Mouse (Mus musculus) induced T-regulatory cell, adult 2 months (primary cell): ENCODE measurements around the gene Amn1.
"Not testable (repeated sequence)": the region's sequence is repeated elsewhere in the genome, so short reads cannot be mapped to it uniquely, and the experiment has no call there.

Experiments used
- DNase-seq: peaks from one replicate; pipeline ENCODE4 v3.0.0-alpha.2; 2012; ENCODE audit warnings: low read depth

Amn1 gene

DNA sequence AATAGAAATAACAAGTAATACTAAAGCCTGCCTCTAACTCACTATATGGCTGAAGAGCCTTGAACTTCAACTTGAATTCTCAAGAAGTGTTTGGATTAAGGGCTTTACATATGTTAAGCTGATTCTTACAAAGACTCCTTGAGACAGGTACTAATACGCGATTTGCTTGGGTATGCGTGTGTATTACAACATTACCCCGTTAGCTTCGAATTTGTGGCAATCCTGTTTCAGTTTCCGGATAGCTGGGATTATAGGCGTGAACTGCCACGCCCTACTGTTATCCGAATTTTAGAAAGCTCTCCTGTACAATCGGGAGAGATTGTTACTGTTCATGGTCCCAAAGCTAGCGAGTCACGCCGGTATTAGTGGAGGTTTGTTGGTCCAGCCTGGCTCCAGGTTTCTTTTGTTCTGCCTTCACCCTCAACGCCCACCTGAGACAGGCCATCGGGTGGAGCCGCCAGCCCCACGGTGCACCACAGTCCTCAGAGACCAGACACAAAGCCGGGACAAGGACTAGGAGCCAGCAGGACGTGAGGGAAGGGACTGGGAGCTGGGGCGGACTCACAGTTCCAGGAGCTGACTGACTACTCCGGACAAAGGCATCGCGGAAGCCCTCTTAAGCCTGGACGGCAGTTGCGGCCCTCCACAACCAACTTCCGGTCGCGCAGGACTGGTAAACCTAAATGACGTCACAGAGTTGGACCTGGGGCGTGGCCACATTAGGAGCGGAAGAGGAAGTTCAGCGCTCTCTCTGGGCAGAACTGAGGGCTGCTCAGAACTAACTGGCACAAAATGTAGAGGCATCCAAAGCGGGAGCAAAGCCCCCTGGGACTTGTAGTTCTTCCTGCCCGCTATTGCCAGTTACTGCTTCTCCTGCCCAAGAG is at the start of gene Amn1:
TSS of gene Amn1 (minus strand) at position 672 of the 884 bp plus-strand sequence.
- peak; percentile 99 for DNase-seq

DNA sequence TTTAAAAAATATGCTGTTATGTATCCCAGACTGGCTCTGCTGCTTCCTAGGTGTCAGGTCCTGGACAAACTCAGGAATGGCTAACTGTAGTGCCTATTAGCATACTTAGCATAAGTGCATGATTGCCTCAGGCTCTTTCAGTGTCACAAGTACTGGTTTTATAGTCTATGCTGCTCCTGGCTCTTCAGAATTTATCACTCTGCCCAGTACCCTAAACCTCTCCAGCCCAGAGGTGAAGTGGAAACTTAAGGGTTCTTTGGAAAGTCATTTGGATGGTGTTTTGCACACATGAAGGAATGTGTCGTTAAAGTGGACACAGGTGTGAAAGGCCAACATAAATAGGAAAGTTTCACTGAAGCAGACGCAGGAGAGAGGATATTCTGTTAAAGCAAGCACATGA is 48.3 kb upstream of the Amn1 start:
- no peak for DNase-seq

DNA sequence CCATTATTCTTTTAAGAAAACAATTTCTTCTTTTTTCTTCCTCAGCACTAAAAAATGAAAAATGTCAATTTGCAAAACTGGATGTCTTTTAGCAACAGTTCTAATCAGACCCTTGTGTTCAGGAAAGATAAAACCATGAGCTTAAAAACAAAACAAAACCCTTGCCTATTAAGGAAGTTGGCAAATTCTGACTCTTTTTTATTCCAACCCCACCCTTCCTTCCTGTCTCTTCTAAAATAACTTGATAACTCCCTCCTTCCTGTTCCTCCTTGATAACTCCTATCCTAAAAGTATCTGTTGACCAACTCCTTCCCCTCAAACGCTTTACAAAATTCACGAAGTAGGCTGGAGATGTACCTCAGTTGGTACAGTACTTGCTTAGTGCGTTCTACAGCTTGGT is 45.4 kb upstream of the Amn1 start:
- DNase-seq: peak; percentile 17

GRCm38 (mm10) chr6:149224751-149225150 is 36.2 kb upstream of the Amn1 start:
- DNase-seq: no peak

GRCm38 (mm10) chr6:149221296-149221695 is 32.8 kb upstream of the Amn1 start:
- no peak for DNase-seq

DNA sequence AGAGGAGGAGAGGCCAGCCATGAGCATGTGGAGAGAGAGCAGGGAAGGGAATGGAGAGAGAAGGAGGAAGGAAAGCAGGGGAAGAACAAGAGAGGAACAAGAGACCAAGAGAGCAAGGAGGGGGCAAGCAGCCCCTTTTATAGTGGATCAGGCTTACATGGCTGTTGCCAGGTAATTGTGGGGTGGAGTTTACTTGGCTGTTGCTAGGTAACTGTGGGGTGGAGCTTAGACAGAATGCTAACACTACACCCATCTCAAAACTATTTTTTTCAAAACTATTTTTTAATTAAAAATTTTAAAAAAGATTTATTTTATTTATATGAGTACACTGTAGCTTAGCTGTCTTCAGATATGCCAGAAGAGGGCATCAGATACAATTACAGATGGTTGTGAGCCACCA is 10.1 kb upstream of the Amn1 start:
- no peak for DNase-seq

DNA sequence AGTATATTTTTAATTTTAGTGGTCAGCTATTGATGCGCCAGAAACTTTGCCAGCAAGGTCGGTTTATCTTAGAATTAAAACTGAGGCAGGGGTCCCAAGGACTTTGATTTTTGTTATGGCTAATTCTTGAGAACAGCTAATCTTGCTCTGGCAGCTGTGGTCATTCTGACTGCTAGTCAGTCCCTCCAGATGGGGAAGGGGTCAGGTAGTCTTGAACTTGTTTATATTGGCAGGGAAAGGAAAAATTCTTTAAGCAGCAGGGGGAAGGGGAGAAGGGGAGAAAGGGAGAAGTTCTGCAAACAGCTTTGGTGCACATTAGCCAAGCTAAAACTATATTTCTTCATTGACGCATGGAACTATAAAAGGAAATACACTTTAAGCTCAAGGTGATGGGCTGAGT is 8.6 kb upstream of the Amn1 start:
- DNase-seq: no peak

GRCm38 (mm10) chr6:149193276-149193905 is 4.9 kb upstream of the Amn1 start:
- DNase-seq: peak; percentile 84

GRCm38 (mm10) chr6:149191951-149192350 is 3.4 kb upstream of the Amn1 start:
- not testable (repeated sequence) for DNase-seq

- no peak for DNase-seq
Observed at GRCm38 (mm10) chr6:149189340-149189922, 919 bp upstream of the Amn1 start.

DNA sequence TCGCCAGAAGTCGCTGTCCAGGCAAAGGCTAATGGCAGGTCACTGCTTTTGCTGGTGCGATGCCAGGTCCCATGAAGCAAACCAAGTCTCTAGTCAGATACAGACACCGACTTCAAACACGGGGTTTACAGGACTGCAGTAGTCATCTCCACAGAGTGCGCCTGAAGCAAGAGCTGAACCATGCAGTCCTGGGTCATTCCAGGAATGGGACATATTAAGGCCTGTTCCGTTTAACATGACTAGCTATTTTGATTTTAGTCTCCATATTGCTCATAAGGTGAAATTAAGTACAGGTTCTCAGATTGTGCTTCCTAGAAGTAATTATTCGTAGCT is 379 bp upstream of the Amn1 start:
- DNase-seq: no peak

GRCm38 (mm10) chr6:149187371-149187770 is 1.1 kb downstream of the Amn1 start:
- no peak for DNase-seq

DNA sequence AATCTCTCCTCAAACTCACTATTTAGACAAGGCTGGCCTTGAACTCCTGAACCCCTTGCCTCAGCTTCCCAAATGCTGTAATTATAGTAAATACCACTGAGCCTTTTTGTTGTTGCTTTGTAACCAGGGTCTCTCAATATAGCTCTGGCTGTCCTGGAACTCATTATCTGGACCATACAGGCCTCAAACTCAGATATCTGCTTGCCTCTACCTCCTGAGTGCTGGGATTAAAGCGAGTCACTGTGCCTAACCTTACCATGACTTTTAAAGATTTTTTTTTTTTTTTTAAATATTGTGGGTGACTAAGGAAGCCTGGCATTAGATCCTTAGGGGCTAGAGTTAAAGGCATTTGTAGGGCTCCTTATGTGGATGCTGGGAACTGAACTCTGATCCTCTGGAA is 4.5 kb downstream of the Amn1 start:
- no peak for DNase-seq

DNA sequence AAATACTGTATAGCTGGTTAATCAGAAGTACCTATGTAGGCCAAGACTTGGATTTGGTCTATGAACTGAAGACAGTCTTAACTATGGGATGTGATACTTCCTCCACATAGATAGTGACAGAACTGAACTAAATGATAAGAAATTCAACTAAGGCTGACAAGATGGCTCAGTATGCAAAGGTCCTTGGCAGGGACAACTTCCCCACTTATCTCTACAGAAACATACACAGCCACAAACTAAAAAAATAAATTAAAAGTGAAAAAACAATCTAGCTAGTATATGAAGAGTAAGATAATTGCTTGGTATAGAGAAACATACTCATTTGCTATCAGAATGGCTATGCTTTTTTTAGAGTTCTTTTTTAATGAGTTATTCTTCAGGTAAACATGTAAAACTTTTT is 9.4 kb downstream of the Amn1 start:
- DNase-seq: no peak

GRCm38 (mm10) chr6:149174932-149175570 is 13.5 kb downstream of the Amn1 start:
- DNase-seq: no peak

DNA sequence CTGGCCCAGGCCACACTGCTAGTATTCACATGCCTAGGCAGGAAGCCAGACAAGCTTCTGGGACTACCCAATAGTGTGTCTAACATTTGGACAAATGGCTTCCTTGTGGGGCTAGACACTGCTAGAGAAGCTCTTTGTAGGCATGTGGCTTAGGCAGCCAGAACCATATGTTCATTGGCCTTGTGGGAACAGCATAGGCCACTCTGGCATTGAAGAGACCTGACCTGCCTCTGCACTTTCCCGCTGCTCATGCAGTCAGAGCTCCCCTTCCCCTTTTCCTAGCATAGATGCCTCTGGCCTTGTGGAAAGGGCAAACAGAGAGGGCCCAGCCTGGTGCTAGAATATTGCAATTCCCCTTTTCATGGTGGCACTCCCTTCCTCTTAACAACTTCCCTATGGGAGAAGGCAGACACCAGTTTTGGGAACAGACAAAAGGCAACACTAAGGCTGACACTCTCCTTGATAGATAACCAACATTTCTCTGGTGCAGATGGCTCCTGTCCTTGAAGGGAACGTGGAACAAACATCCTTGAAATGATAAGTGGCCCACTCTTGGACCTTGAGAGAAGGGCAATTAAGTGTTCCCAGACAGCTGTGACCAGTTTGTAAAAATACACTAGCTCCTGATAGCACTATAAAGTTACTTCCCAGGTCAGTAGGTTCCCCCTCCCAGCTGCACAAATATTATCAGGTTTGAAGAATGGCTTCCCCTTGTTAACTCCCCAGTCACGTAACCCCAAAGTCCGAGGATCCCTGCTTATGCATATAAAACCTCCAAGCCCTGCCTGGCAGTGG is 14.5 kb downstream of the Amn1 start:
- DNase-seq: no peak

- DNase-seq: not testable (repeated sequence)
Observed at GRCm38 (mm10) chr6:149169965-149170364, 18.5 kb downstream of the Amn1 start.

DNA sequence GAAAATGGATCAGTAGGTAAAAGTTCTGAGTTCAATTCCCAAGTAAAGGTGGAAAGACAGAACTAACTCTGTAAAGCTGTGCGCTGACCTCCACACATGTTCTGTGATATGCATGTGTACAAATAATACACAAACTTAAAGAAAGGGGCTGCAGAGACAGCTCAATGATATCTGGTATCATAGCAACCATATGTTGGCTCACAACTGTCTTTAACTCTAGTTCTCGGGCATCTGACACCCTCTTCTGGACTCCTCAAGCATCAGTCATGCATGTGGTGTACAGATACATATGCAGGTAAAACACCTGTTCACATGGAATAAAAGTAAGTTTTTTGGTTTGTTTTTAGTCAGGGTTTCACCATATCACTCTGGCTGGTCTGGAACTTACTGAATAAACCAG is 20.1 kb downstream of the Amn1 start:
- DNase-seq: no peak

GRCm38 (mm10) chr6:149167672-149168071 is 20.8 kb downstream of the Amn1 start:
- DNase-seq: no peak

DNA sequence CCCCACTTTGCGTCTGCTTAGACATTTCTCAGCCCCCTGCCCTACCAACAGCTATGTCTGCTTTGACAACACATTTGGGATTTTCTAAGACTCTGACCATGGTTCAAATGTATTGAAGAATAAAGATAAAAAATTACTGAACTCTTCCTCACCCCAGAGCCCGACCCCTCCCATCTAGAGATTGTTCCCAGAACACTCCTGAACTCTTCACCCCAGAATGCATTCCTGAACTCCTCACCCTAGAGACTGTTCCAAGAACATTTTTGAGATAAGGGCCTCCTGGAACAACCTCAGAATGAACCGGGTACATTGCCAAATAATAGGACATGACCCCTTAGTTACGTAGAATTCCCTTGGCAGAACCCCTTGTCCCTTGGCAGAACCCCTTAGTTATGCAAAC is 21.5 kb downstream of the Amn1 start:
- not testable (repeated sequence) for DNase-seq

DNA sequence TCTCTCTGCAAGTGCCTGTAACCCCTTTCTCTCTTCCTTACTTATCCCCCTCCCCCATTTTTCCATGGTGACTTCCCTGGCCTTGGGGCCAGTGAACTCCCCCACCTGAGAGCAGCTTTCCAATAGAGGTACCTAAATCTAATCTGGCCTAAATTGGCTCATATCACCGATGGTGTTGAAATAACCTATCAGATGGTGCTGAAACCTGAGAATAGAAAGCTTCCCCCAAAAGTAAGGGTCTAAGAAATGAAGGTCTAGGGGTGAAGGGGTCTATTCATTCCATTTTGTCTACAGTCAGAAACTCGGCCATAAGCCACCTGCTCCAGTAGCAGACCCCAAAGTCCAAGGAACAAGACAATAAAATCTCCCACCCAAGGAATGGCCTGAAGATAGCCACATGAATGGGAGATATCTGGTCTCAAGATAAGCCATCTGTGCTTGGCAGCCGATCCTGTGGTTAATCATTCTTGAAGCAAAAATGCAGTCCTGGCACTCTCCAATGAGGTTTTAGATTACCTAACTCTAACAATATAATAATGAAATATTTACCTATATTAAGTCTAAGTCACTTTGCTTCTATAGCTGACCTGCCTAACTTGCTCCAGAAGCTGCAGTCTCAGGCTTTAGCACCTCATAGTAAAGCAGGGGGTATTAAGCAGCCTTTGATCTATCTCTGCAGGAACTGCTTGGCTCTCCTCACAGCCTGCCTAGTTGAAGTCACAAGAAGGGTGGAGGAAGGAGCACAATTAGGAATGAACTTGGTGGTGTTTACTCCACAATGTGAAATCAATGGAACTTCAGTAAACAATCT is 33.3 kb downstream of the Amn1 start:
- no peak for DNase-seq
